Mouse (Mus musculus): ENCODE data around the gene Stx11. TPM values are rescaled to one million over a fixed set of nuclear protein-coding genes. Genes with fewer than 3 reads are reported as not detected.

Stx11 gene
- polyA plus RNA-seq, 1 experiment from 2014 or later, result 2.7 TPM

DNA sequence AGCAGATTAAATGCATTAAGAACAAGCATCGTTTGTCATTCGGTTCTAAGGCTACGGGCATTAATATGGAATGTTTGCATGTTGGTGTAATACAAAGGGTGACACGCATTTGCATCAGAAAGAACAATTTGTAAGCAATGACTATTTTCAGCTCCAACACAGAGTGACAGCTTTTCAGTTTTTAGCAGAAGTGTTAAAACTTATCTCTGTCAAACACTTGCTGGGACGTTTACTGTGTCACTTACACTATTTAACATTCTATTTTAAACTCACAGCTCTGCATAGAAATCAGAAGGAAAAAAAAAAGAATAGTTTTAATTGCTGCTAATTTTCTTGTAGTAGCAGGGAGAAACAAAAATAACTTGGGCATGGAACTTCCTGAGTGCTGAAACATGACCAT lies 22.4 kb upstream of the Stx11 start:
- Histone ChIP-seq H3K4me1 (replicated peaks; ENCODE audit: control insufficient read depth, insufficient read depth, low read length) (no peaks in the 10 kb centered on the region), H3K4me3 (ENCODE audit: low read depth, low read length) (no peak overlapping the region), H3K27me3 (ENCODE audit: control insufficient read depth, insufficient read depth, low read length) (no peaks in the 10 kb centered on the region), H3K9me3 (ENCODE audit: control insufficient read depth, low read length) (no peaks in the 10 kb centered on the region), H3K4me2 (replicated peaks; ENCODE audit: low read depth, low read length) (no peak overlapping the region), H3K36me3 (ENCODE audit: control insufficient read depth, insufficient read depth, low read length) (no peaks in the 10 kb centered on the region), H3K27ac (ENCODE audit: low read depth, low read length) (no peak overlapping the region), H3K9ac (ENCODE audit: low read depth, low read length) (no peak overlapping the region)
- WGBS, result 58% methylated on average over 5 of the region's 5 CpGs
- ATAC-seq (ENCODE audit: low FRiP score) (no peak), DNase-seq (ENCODE audit: low spot score) (no peak)

DNA sequence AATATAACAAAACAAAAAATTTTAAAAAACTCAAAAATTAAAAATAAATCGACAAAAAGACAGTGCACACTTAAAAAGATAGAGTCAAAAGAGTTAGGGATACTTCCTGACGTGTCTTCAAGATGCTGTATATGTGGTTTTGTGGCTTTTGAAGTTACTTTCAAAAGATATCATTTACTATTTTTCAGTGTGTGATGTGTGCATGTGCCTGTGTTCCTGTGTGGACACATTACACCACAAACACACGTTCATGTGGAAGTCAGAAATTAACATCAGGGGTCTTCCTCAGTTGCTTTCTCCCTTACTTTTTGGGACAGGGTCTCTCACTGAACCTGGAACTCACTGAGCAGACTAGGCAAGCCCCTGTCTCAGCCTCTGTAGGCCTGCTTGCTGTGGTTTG lies 20.9 kb upstream of the Stx11 start:
- Histone ChIP-seq H3K9ac (ENCODE audit: low read depth, low read length) (no peak overlapping the region), H3K36me3 (ENCODE audit: control insufficient read depth, insufficient read depth, low read length) (no peaks in the 10 kb centered on the region), H3K27me3 (ENCODE audit: control insufficient read depth, insufficient read depth, low read length) (no peaks in the 10 kb centered on the region), H3K27ac (ENCODE audit: low read depth, low read length) (no peak overlapping the region), H3K4me3 (ENCODE audit: low read depth, low read length) (no peak overlapping the region), H3K9me3 (ENCODE audit: control insufficient read depth, low read length) (no peaks in the 10 kb centered on the region), H3K4me2 (replicated peaks; ENCODE audit: low read depth, low read length) (no peak overlapping the region), H3K4me1 (replicated peaks; ENCODE audit: control insufficient read depth, insufficient read depth, low read length) (no peaks in the 10 kb centered on the region)
- DNase-seq (ENCODE audit: low spot score) (no peak), ATAC-seq (ENCODE audit: low FRiP score) (no peak)
- 80% methylated on average over 3 of the region's 3 CpGs for WGBS

DNA sequence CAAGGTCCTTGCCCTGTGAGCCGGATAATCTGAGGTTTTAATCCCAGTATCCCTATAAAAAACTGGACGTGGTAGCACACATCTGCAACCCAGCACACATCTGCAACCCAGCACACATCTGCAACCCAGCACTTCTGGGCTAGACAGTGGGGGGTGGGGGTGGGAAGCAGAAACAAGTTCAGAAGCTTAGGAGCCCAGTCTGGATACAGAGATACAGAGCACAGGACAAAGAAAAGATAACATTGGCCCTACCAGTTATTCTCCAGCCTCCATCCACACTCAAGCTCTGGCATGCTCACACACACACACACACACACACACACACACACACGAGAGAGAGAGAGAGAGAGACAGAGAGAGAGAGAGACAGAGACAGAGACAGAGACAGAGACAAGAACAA lies 19.4 kb upstream of the Stx11 start:
- WGBS, result 77% methylated on average over 3 of the region's 3 CpGs
- H3K9me3 ChIP-seq (ENCODE audit: control insufficient read depth, low read length), result no peaks in the 10 kb centered on the region
- no peak for ATAC-seq (ENCODE audit: low FRiP score)
- H3K36me3 ChIP-seq (ENCODE audit: control insufficient read depth, insufficient read depth, low read length), result no peaks in the 10 kb centered on the region
- H3K9ac ChIP-seq (ENCODE audit: low read depth, low read length), result no peak overlapping the region
- no peak for DNase-seq (ENCODE audit: low spot score)
- H3K4me3 ChIP-seq (ENCODE audit: low read depth, low read length), result no peak overlapping the region
- H3K27ac ChIP-seq (ENCODE audit: low read depth, low read length), result no peak overlapping the region
- H3K4me2 ChIP-seq (replicated peaks; ENCODE audit: low read depth, low read length), result no peak overlapping the region
- H3K4me1 ChIP-seq (replicated peaks; ENCODE audit: control insufficient read depth, insufficient read depth, low read length), result no peaks in the 10 kb centered on the region
- no peaks in the 10 kb centered on the region for H3K27me3 ChIP-seq (ENCODE audit: control insufficient read depth, insufficient read depth, low read length)

DNA sequence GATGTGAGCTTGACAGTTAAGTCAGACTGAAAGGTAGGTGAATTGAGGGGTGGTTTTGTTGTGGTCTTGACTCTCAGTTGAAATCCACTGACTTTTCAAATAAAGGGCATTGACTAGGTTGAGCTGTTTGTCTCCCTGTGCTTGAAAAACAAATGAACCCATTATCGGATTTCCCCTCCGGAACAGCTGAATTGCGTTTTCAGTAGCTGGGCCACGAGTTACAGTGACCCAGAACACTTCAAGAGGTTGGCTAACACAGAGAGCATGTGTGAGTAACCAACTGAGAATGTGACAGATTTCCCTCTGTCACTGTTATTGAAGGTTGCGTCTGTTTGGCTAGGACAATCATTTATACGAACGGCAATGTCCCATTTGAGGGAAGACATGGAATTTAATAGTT lies 17.0 kb upstream of the Stx11 start:
- H3K9me3 ChIP-seq (ENCODE audit: control insufficient read depth, low read length), result no peaks in the 10 kb centered on the region
- no peak overlapping the region for H3K27ac ChIP-seq (ENCODE audit: low read depth, low read length)
- no peaks in the 10 kb centered on the region for H3K27me3 ChIP-seq (ENCODE audit: control insufficient read depth, insufficient read depth, low read length)
- H3K36me3 ChIP-seq (ENCODE audit: control insufficient read depth, insufficient read depth, low read length), result no peaks in the 10 kb centered on the region
- DNase-seq (ENCODE audit: low spot score) (no peak), ATAC-seq (ENCODE audit: low FRiP score) (no peak)
- H3K4me3 ChIP-seq (ENCODE audit: low read depth, low read length), result no peak overlapping the region
- 83% methylated on average over 7 of the region's 7 CpGs for WGBS
- no peaks in the 10 kb centered on the region for H3K4me1 ChIP-seq (replicated peaks; ENCODE audit: control insufficient read depth, insufficient read depth, low read length)
- no peak overlapping the region for H3K9ac ChIP-seq (ENCODE audit: low read depth, low read length)
- H3K4me2 ChIP-seq (replicated peaks; ENCODE audit: low read depth, low read length), result no peak overlapping the region

DNA sequence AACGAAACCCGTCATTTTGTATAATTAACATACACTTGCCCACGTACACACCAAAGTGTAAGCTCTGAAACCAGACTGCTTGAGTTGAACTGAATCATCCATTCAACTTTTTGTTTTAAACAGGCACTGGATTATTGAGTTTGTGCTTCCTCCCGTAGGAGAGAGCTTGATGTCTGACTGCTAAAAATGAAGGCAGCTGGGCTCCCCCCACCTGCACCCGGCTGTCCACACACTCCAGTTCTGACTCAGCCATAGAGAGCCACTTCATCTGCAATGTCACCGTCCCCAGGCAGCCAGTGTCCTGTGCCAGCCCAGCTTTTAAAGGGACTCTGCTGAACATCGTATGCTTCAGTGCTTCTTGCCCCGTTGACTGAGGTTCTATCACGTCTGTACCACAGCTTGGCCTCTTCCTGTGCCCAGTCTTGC lies 13.7 kb upstream of the Stx11 start:
- Histone ChIP-seq H3K27ac (ENCODE audit: low read depth, low read length) (no peak overlapping the region), H3K4me3 (ENCODE audit: low read depth, low read length) (no peak overlapping the region), H3K4me1 (replicated peaks; ENCODE audit: control insufficient read depth, insufficient read depth, low read length) (no peaks in the 10 kb centered on the region), H3K27me3 (ENCODE audit: control insufficient read depth, insufficient read depth, low read length) (no peaks in the 10 kb centered on the region), H3K9ac (ENCODE audit: low read depth, low read length) (no peak overlapping the region), H3K36me3 (ENCODE audit: control insufficient read depth, insufficient read depth, low read length) (no peaks in the 10 kb centered on the region), H3K9me3 (ENCODE audit: control insufficient read depth, low read length) (no peaks in the 10 kb centered on the region), H3K4me2 (replicated peaks; ENCODE audit: low read depth, low read length) (no peak overlapping the region)
- DNase-seq (ENCODE audit: low spot score), result no peak
- ATAC-seq (ENCODE audit: low FRiP score), result no peak
- 77% methylated on average over 9 of the region's 9 CpGs for WGBS

DNA sequence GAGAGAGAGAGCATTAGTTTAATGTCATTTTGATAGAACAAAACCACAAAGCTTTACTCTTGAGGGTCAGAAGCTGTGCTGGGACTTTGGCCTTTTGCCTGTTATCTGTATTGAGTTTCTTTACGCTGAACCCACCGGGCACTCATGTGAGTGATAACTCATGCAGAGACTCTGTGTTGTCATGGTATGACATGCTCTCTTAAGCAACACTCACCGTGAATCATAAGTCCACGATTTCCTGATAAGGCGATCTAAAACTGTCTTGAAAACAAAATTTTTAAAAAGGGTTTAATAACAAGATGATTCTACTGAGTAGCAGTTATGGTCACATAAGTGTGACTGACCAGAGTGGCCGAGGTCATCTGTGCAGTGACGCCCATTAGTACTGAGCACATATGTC lies 12.5 kb upstream of the Stx11 start:
- no peak overlapping the region for H3K9ac ChIP-seq (ENCODE audit: low read depth, low read length)
- no peaks in the 10 kb centered on the region for H3K4me1 ChIP-seq (replicated peaks; ENCODE audit: control insufficient read depth, insufficient read depth, low read length)
- ATAC-seq (ENCODE audit: low FRiP score), result no peak
- 92% methylated on average over 7 of the region's 7 CpGs for WGBS
- no peak overlapping the region for H3K27ac ChIP-seq (ENCODE audit: low read depth, low read length)
- DNase-seq (ENCODE audit: low spot score), result no peak
- no peaks in the 10 kb centered on the region for H3K27me3 ChIP-seq (ENCODE audit: control insufficient read depth, insufficient read depth, low read length)
- no peak overlapping the region for H3K4me2 ChIP-seq (replicated peaks; ENCODE audit: low read depth, low read length)
- no peaks in the 10 kb centered on the region for H3K9me3 ChIP-seq (ENCODE audit: control insufficient read depth, low read length)
- H3K4me3 ChIP-seq (ENCODE audit: low read depth, low read length), result no peak overlapping the region
- H3K36me3 ChIP-seq (ENCODE audit: control insufficient read depth, insufficient read depth, low read length), result no peaks in the 10 kb centered on the region

DNA sequence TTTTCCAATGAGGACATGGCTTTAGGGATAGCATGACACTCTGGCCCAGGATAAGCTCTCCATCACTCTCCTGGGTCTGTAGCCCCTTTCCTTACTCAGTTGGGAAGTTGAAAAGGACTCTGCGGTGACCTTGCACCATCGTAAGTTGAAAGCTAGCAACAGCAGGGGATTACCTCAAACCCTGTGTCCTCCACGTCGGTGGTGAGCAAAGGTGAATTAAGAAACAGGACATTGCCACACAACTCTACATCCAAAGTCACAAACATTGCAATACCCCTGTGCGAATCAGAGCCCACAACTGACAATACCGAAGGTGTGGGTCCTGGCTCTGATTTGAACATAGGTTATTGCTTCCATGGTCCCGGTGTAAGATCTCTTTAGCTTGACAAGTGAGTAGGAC lies 11.9 kb upstream of the Stx11 start:
- H3K4me1 ChIP-seq (replicated peaks; ENCODE audit: control insufficient read depth, insufficient read depth, low read length), result no peaks in the 10 kb centered on the region
- 87% methylated on average over 7 of the region's 7 CpGs for WGBS
- no peak overlapping the region for H3K4me2 ChIP-seq (replicated peaks; ENCODE audit: low read depth, low read length)
- H3K27ac ChIP-seq (ENCODE audit: low read depth, low read length), result no peak overlapping the region
- no peaks in the 10 kb centered on the region for H3K36me3 ChIP-seq (ENCODE audit: control insufficient read depth, insufficient read depth, low read length)
- no peak for DNase-seq (ENCODE audit: low spot score)
- no peak overlapping the region for H3K4me3 ChIP-seq (ENCODE audit: low read depth, low read length)
- no peak for ATAC-seq (ENCODE audit: low FRiP score)
- no peak overlapping the region for H3K9ac ChIP-seq (ENCODE audit: low read depth, low read length)
- H3K27me3 ChIP-seq (ENCODE audit: control insufficient read depth, insufficient read depth, low read length), result no peaks in the 10 kb centered on the region
- no peaks in the 10 kb centered on the region for H3K9me3 ChIP-seq (ENCODE audit: control insufficient read depth, low read length)

DNA sequence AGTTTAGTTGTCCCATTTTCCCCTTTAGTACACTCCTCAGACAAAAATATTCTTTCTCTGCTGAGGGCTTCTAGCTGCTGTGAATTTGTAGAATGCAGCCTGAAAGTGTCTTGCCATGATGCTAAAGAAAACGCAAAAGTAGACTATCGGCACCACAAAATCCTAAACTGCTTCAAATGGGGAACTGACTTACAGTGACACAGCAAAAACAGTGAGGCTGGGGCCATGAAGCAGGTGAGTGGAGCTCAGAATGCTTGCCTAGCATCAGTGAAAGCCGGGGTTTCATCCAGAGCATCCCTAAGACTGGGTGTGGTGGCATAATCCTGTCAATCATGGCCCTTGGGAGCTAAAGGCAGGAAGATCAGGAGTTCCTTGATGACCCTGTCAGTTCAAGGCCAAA lies 11.4 kb upstream of the Stx11 start:
- WGBS, result 87% methylated on average over 3 of the region's 3 CpGs

DNA sequence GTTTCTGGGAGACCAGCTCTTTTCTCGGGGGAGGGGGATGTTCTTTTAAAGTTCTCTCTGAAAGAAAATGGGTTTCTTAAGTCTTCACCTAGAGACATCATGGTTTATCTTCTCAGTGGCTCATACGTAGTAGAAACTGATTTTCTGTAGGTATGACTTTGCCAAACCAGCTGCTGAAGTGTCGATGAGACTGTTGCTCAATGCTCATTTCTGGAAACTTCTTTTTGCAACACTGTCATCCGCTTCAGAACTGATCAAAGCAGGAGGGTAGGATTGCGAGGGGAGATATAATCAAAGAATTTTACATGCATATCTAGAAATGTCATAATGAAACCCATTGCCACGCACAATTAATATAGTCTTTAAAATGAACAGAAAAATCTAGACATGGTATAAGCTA lies 10.5 kb upstream of the Stx11 start:
- H3K9ac ChIP-seq (ENCODE audit: low read depth, low read length), result no peak overlapping the region
- no peaks in the 10 kb centered on the region for H3K27me3 ChIP-seq (ENCODE audit: control insufficient read depth, insufficient read depth, low read length)
- no peaks in the 10 kb centered on the region for H3K9me3 ChIP-seq (ENCODE audit: control insufficient read depth, low read length)
- H3K27ac ChIP-seq (ENCODE audit: low read depth, low read length), result no peak overlapping the region
- H3K4me3 ChIP-seq (ENCODE audit: low read depth, low read length), result no peak overlapping the region
- H3K4me2 ChIP-seq (replicated peaks; ENCODE audit: low read depth, low read length), result no peak overlapping the region
- H3K4me1 ChIP-seq (replicated peaks; ENCODE audit: control insufficient read depth, insufficient read depth, low read length), result no peaks in the 10 kb centered on the region
- DNase-seq (ENCODE audit: low spot score) (no peak), ATAC-seq (ENCODE audit: low FRiP score) (no peak)
- H3K36me3 ChIP-seq (ENCODE audit: control insufficient read depth, insufficient read depth, low read length), result no peaks in the 10 kb centered on the region
- WGBS, result 92% methylated on average over 6 of the region's 6 CpGs

More for the DNA sequence above, 11.4 kb upstream of the Stx11 start:
- Histone ChIP-seq H3K4me2 (replicated peaks; ENCODE audit: low read depth, low read length) (no peak overlapping the region), H3K9me3 (ENCODE audit: control insufficient read depth, low read length) (no peaks in the 10 kb centered on the region), H3K4me1 (replicated peaks; ENCODE audit: control insufficient read depth, insufficient read depth, low read length) (no peaks in the 10 kb centered on the region), H3K36me3 (ENCODE audit: control insufficient read depth, insufficient read depth, low read length) (no peaks in the 10 kb centered on the region), H3K27ac (ENCODE audit: low read depth, low read length) (no peak overlapping the region), H3K4me3 (ENCODE audit: low read depth, low read length) (no peak overlapping the region), H3K9ac (ENCODE audit: low read depth, low read length) (no peak overlapping the region), H3K27me3 (ENCODE audit: control insufficient read depth, insufficient read depth, low read length) (no peaks in the 10 kb centered on the region)
- DNase-seq (ENCODE audit: low spot score), result no peak
- no peak for ATAC-seq (ENCODE audit: low FRiP score)

Data from hindbrain, embryonic 11.5 days (tissue).